Mouse (Mus musculus) megakaryocyte progenitor cell, adult 5-6 weeks (primary cell): Measurements from ENCODE around the gene Thra. TPM values are rescaled to one million over a fixed set of nuclear protein-coding genes. Genes with fewer than 3 reads are reported as not detected.
A peak's percentile ranks its signal among the peaks of the same experiment; 100 is the strongest.

Source experiments
- ATAC-seq: replicated peaks from 2 replicates; pipeline ENCODE4 v1.8.0; 2016; ENCODE audit warnings: mild to moderate bottlenecking, moderate TSS enrichment, inconsistent platforms; ENCODE audit not compliant: poor library complexity
- total RNA-seq, 2 experiments: library from RNA; stranded (forward) in 1 of 2; stranded (reverse) in 1 of 2; fragments of 157-497, 149-512 nt in 1 of 2; fragments of 200-1000 nt in 1 of 2; gene quantifications; 2 replicates each; pipeline versions ENCODE4 v1.2.3 to v1.2.4; 2015 to 2017

Thra gene
- total RNA-seq, 2 experiments from 2014 or later: 21.8 to 34.2 TPM

DNA sequence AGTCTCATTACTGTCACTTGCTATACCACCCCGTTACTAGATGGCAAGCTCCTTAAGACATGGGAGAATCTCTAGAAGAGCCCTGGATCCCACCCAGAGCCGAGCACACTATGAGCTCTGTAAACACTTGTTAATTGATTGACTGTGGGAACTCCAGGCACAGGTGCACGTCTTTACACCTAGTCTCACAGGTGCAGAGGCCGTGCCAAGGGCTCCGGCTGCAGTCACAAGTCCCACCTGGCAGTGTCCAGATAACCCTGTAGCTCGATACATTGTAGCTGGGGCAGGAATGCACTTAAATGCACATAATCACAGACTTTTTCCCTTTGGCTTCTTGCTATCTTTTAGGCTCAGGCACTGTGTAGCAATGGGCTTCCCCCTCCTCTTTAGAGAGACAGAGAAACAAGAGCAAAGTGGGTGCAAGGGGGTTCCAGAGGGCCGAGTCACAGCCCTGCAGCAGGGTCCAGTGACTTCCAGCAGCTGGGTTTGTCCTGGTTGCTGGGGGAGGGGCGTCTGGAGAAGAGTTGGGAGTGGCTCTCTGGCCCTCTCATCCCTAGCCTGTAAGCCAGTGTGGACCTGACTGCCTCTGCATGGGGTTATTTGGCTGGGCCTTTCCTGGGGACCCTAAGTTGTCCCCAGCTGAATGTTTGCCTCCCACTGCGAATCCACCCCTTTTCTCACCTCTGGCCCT is 3.4 kb downstream of the Thra start:
- ATAC-seq: no peak

- no peak for ATAC-seq
Observed at GRCm38 (mm10) chr11:98744456-98745019, 4.1 kb downstream of the Thra start.

DNA sequence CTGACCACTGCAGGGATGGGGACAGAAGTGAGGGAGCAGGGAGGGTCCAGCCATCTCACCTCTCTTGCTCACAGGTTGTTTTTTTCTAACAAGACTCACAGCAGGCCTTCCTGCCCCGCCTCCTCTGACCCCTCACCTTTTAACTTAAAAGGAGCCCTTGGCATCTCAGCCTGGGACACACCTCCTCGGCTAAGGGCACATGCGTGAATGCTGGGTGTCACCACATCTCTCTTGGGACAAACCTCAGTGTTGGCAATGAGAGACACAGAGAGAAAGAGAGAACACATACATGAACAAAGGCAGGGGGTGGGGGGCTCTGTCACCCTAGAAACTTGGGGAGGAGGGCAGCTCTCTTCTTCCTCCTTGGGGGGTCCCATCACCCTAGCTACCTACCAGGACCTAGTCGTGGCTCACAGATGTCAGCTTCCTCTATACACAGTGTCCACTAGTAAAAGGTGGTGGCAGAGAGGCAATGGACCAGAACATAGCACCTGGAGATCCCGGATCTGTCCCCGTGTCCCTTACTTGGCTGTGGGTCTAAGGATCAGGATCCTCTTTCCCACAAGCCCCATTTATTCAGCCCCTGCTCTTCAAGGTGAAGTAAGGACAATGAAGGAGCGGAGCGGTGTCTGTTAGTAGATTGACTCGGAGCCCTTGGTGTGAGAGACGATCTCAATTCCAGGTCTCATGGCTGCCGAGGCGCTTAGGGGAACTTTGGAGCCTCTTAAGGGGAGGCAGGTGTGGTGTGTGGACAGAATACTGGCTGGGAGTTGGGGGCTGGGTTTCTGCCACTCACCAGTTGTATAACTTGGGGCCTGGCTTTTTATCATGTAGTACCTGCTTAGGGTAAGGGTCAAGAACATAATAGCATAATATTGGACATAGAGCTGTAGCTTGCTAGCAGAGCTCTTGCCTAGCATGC is 5.8 kb downstream of the Thra start:
- ATAC-seq: no peak

GRCm38 (mm10) chr11:98746855-98747693 is 6.6 kb downstream of the Thra start:
- ATAC-seq: peak; percentile 49

- no peak for ATAC-seq
Observed at GRCm38 (mm10) chr11:98747804-98748505, 7.5 kb downstream of the Thra start.

DNA sequence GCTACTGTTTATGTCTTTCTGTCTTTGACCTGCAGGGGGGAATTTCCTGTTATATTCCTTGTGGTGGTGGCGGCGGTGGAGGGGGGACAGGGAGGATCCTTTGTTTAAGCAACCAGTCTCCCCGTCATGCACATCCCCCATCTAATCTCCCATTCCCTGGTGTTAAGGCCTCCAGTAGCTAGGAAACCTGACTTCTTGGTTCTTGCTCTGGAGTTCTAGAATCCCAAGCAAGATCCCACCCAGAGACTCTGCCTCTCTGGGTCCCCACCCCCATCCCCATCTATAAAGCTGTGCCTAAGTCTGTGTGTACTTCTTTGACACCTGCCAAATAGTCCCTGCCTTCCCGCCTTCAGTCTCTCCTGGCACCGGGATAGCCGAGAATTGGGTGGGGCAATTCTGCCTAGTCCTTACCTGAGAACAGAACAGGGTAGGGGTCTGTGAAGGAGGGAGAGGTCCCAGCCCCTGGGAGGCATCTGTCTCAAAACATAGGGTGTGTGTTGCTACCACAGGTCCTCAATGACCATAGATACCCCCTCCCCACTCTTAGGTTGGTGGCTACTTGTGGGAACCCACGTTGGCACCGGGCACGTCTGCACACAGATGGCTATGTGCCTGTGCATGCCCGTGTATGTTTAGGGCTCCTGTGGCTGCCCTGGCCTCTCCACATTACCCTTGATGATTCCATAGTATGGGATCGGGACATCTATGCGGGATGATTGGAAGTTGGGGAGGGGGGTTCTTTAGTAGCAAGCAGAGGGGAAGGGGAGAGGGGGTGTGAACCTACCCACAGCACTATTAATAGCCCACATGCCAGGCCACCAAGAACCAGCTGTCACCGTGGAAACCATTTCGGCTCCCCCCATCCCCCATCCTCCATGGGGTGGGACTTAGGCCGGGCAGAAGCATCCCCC is 8.3 kb downstream of the Thra start:
- ATAC-seq: no peak

- no peak for ATAC-seq
Observed at GRCm38 (mm10) chr11:98749716-98750115, 9.3 kb downstream of the Thra start.

DNA sequence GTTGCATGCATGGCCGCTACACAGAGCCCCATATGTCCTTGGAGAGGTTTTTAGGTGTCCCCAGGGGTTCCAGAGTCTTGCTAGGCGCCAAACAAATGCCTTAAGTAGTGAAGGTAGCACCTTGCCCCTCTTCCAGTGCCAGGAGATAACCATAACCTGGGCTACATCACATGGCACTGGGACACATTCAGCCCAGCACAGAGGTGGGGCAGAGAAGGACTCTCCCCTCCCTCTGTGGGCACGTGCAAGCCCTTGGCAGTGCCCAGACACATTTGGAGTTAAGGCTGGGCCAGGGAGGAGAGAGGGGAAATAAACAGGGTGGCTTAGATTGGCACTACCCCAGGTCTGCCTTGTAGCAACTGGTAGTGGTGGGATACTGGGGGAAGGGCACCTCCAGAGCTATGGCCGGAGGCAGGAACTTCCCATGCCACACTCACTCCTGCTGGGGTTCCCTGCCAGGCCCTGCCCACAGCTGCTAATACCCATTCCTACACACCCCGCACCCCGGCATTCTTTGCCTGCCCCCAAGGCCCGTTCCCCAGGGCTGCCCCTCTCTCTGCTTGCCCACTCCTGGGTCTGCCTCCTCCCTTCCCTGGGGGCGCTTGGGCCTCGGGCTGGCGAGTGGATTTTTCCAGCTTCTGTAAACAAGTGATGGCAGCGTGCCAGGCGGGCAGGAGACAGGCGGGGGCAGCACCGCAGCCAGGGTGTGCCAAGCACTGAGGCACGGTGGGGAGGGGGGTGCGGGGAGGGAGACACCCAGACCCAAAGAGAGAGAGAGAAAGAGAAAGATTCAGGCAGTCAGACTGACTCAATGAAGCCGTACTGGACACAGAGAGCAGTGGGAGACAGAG is 10.1 kb downstream of the Thra start:
- ATAC-seq: peak; percentile 30

GRCm38 (mm10) chr11:98751221-98751782 is 10.9 kb downstream of the Thra start:
- ATAC-seq: 0 out of 2 replicates have a peak, but pooled peaks have one; percentile 1

DNA sequence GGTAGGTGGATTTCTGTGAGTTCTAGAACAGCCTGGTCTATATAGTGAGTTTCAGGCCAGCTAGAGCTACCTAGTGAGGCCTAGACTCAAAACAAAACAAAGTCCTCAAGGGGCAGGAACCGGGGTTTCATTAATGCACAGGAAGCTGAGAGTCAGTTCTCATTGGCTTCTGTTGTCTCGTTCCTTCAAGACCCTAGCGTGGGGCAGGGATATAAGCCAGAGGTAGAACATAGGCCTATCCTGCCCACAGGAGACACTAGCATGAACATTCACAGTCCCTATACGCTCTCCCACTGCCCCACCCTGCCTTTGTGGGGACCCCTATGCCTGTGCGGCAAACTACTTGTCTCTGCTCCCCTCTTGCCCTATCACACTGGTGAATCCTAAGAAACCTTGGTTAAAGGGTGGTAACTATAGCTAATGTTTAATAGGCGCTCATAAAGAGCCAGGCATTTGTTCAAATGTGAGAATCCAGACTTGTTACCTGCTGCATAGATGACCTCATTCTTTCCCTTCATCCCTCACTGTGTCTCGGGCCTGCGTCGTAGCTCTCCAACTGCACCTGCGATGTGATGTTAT is 12.2 kb downstream of the Thra start:
- ATAC-seq: no peak

DNA sequence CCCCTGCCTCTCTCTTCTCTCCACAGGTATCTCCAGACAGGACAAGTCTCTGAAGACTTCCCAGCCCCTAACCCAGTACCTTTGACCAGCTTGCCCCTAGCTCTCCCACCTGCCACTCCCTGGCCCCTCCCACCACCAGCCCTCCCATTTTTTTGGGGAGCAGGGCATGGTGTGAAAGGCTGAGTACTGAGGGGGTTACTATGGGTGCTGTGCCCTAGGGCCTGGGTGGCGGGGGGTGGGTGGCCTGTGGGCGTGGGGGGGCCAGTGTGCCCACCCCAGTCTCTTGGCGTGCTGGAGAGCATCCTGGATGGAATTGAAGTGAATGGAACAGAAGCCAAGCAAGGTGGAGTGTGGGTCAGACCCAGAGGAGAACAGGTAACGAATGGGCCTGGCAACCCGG is 12.8 kb downstream of the Thra start:
- no peak for ATAC-seq

DNA sequence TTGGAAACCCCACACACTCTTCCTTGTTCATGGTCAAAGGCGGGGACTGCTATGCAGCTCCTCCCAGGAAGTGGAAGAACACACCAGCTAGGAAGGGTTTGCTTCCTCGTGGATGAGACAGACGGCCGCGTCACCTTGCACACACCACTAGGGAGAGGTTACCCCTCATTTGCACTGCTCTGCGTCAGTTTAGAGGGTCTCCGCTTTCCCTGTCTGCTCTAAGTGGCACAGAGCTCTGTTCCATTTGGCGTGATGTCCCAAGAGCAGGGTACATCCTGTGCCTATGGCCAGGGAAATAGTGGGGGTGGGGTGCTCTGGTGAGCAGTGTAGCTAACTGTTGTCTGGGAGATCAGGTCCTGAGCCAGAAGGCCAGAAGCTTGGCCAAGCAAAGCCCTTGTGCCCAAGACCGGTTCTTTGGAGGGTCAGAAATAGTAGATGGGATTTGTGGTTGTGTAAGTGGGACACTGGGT is 13.7 kb downstream of the Thra start:
- no peak for ATAC-seq

GRCm38 (mm10) chr11:98754621-98755181 is 14.3 kb downstream of the Thra start:
- ATAC-seq: peak; percentile 69

DNA sequence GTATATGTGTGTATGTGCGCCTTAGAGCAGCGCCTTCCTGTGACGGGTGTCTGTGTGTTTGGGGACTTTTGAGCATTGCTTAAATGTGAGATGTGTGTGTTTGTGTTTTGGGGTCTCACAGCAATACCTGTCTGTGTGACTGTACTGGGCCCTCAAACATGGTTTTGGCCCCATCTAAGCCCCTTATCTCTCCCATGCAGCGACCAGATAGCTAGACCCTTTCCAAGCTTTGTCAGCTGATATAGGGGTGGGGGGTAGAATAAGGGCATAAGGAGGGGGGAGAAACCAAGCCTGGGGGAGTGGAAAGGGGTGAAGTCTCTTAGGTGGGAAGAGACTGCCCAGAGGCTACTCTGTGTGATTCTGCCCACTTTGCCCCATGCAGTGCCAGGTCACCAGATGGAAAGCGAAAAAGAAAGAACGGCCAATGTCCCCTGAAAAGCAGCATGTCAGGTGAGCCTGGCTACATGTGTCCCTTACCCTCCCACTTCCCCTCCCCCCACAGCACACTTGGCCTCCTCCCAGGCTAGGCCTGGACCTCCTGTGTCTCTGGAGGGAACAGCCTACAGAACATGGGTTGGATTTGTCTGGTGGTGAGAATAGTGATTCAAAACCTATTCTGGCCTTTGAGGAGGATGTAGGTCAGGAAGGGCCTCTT is 15.4 kb downstream of the Thra start:
- no peak for ATAC-seq

GRCm38 (mm10) chr11:98756711-98757110 is 16.3 kb downstream of the Thra start:
- ATAC-seq: no peak

DNA sequence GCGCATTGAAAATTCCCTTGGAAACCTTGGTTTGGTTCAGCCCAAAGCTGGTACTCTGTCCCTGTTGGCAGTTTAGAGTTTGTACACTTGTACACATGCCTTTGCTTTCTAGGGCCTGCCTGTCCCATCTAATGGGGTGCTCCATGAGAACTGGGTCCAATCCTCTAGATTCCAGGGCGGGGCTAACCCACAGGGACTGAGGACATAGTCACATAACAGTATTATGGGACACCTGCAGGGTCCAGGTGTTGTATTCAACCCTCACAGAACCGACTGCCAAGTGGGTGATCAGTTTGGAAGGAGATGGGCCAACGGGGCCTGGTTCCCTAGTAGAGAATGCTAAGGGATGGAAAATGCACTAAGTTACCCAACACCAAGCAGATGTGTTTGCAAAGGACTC is 21.5 kb downstream of the Thra start:
- no peak for ATAC-seq
